Mouse (Mus musculus) lung, embryonic 15.5 days (tissue): ENCODE measurements around the gene B4galnt1. TPM values are rescaled to one million over a fixed set of nuclear protein-coding genes. Genes with fewer than 3 reads are reported as not detected.

ENCODE experiments used
- ATAC-seq: fragments of 200-750 bp; cut with Nextera tagmentation; 2 replicates; pipeline ENCODE4 v1.8.0; 2017; ENCODE audit warnings: moderate number of reproducible peaks, borderline replicate concordance; ENCODE audit not compliant: low FRiP score, low TSS enrichment; ENCODE audit errors: extremely low read depth
- H3K27ac ChIP-seq: fragments of 300-500 bp; sonication (generic); 2 replicates; pipeline ENCODE4 v1.5.1; 2015; ENCODE audit warnings: moderate library complexity, mild to moderate bottlenecking, inconsistent platforms
- H3K27me3 ChIP-seq: fragments of 300-500 bp; sonication (generic); 2 replicates; pipeline ENCODE4 v1.6.1; 2015; ENCODE audit warnings: inconsistent platforms
- H3K36me3 ChIP-seq: fragments of 300-500 bp; sonication (generic); 2 replicates; pipeline ENCODE4 v1.6.1; 2015; ENCODE audit warnings: inconsistent platforms
- H3K4me1 ChIP-seq: fragments of 300-500 bp; sonication (generic); 2 replicates; pipeline ENCODE4 v1.6.1; 2015; ENCODE audit warnings: inconsistent platforms
- H3K4me2 ChIP-seq: fragments of 300-500 bp; sonication (generic); 2 replicates; pipeline ENCODE4 v1.6.1; 2015; ENCODE audit warnings: inconsistent platforms, mild to moderate bottlenecking, moderate library complexity
- H3K4me3 ChIP-seq: fragments of 300-500 bp; sonication (generic); 2 replicates; pipeline ENCODE4 v1.5.1; 2015; ENCODE audit warnings: mild to moderate bottlenecking, inconsistent platforms
- H3K9ac ChIP-seq: fragments of 300-500 bp; sonication (generic); 2 replicates; pipeline ENCODE4 v1.6.1; 2015; ENCODE audit warnings: inconsistent platforms
- H3K9me3 ChIP-seq: fragments of 300-500 bp; sonication (generic); 2 replicates; pipeline ENCODE4 v1.6.1; 2016; ENCODE audit warnings: inconsistent platforms
- WGBS: fragments of 180-500 bp; shearing (Covaris S2); methylation state at CpG from one replicate; pipeline ENCODE4 v1.1.7; 2015; 5-methylcytosine and 5-hydroxymethylcytosine counted together
- polyA plus RNA-seq: library from polyadenylated mRNA; unstranded; fragments of >200 nt; fragmentation: Nextera tagmentation; extraction: Ambion mirVana; gene quantifications from 2 replicates; pipeline ENCODE4 v1.2.1, GENCODE M21; 2015

B4galnt1 gene
- polyA plus RNA-seq, result 2.8 and 3.6 TPM in 2 replicates

DNA sequence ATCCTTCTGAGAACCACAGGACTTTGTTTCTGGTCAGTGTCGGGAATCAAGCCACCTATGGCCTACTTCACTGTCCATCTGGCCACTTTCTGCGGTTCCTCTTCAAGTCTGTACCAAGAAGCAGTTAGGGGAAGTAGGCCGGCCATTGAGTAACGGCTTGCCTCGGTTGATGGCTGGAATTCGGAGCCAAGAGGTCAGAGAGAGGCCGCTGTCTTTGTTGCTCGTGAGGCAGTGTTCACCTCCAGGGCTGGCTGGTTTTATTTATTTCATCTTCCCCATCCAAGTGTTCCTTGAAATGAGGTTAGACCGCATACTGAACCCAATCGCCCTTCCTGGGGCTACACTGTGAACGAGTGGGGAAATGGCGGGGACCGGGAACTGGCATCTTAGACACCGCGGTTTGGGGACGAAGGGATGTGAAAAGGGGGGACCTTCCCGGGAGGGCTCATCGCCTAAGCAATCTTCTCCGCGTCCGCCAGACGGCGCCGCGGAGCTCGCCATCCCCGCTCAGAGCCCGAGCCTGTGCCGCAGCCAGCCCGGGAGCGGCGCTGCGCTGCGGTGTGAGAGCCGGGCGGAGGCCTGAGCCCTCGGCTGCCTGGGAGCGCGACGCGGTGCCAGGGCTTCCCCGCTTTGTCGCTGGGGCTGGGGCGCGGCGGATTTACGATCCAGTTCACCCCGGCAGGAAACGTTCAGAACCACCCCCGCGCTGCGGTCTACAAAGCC lies at the start of gene B4galnt1:
TSS of gene B4galnt1 (plus strand) at position 595 of the 723 bp plus-strand sequence.
- 2% methylated on average over 51 of the region's 52 CpGs for WGBS
- ATAC-seq, result peak; percentile 84
- Histone ChIP-seq H3K36me3 (no peaks in the 10 kb centered on the region), H3K4me2 (peak within 1 kb of the TSS; percentile 100), H3K4me1 (peaks cover 28% of the 10 kb centered on the region), H3K4me3 (peak within 1 kb of the TSS; percentile 51), H3K9me3 (no peaks in the 10 kb centered on the region), H3K27ac (no peak within 1 kb of the TSS), H3K9ac (peak within 1 kb of the TSS; percentile 45), H3K27me3 (peaks cover 67% of the 10 kb centered on the region)

DNA sequence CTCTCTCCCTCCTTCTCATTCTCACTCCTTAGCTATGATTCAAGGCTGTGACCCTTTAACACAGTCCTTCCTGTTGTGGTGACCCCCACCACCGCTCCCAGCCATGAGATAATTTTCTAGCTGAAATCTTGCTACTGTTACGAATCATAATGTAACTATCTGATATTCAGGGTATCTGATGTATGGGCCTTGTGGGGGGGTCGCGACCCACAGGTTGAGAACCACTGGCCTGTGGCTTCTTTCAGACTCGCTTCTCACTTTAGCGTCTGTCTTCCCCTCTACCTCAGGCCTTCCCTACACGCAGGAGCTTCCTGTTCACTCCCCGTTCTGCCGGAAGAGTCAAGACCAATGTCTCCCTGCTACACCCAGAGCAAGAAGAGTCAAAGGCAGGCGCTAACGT lies 46.6 kb upstream of the B4galnt1 start:
- H3K9ac ChIP-seq, result no peak overlapping the region
- no peaks in the 10 kb centered on the region for H3K9me3 ChIP-seq
- H3K4me1 ChIP-seq, result peaks cover 19% of the 10 kb centered on the region
- no peak overlapping the region for H3K4me2 ChIP-seq
- no peaks in the 10 kb centered on the region for H3K27me3 ChIP-seq
- H3K4me3 ChIP-seq, result no peak overlapping the region
- peaks cover 25% of the 10 kb centered on the region for H3K36me3 ChIP-seq
- WGBS, result 90% methylated on average over 11 of the region's 11 CpGs
- ATAC-seq, result no peak
- H3K27ac ChIP-seq, result no peak overlapping the region

- no peak for ATAC-seq
- WGBS, result 92% methylated on average over 10 of the region's 10 CpGs
- no peaks in the 10 kb centered on the region for H3K9me3 ChIP-seq
- no peak overlapping the region for H3K9ac ChIP-seq
- H3K4me1 ChIP-seq, result peaks cover 21% of the 10 kb centered on the region
- H3K4me2 ChIP-seq, result no peak overlapping the region
- H3K4me3 ChIP-seq, result no peak overlapping the region
- H3K27ac ChIP-seq, result no peak overlapping the region
- H3K36me3 ChIP-seq, result peaks cover 25% of the 10 kb centered on the region
- H3K27me3 ChIP-seq, result no peaks in the 10 kb centered on the region
Measured at GRCm38 (mm10) chr10:127119229-127119628, 45.8 kb upstream of the B4galnt1 start.

DNA sequence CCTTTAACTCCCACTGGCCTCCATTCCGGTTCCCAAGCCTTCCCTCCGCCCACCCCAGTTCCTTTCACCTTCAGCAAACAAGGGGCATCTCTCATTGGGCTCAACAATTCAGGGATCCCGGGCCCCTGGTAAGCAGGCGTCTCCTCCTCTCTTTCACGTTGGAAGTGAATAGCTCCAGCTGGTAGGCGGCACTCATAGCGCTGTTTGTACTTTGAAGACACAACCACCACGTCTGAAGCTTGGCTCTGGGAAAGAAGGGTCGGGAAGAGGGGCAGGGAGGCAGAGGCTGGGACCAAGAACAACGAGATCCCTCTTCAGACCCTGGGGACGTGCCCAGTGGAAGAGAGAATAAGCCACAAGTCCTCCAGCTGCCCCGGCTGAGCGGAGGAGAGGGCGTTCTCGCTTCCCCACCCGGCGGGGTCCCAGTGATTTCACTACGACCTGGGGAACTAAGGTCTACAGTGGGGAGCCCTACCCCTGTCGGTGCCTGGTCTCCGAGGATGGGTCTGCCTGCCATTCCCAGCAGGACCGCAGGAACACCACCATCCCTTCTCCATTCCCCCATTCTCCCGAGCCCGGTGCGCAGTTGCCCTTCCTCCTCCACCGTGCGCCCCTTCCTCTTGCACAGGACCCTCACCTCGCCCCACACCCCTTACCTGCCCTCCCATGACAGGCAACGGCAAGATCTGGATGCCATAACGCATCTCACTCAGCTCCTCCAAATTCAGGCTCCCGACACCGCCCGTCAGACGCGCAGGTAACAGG lies 44.5 kb upstream of the B4galnt1 start:
- peak overlapping the region; percentile 1; the same call in 1 of the 2 replicates for H3K27ac ChIP-seq
- no peaks in the 10 kb centered on the region for H3K9me3 ChIP-seq
- H3K27me3 ChIP-seq, result no peaks in the 10 kb centered on the region
- peaks cover 20% of the 10 kb centered on the region for H3K36me3 ChIP-seq
- ATAC-seq, result peak; percentile 32
- H3K9ac ChIP-seq, result peak overlapping the region; percentile 77
- H3K4me2 ChIP-seq, result peak overlapping the region; percentile 93
- peak overlapping the region; percentile 84 for H3K4me3 ChIP-seq
- peaks cover 21% of the 10 kb centered on the region for H3K4me1 ChIP-seq
- 2% methylated on average over 34 of the region's 34 CpGs for WGBS

DNA sequence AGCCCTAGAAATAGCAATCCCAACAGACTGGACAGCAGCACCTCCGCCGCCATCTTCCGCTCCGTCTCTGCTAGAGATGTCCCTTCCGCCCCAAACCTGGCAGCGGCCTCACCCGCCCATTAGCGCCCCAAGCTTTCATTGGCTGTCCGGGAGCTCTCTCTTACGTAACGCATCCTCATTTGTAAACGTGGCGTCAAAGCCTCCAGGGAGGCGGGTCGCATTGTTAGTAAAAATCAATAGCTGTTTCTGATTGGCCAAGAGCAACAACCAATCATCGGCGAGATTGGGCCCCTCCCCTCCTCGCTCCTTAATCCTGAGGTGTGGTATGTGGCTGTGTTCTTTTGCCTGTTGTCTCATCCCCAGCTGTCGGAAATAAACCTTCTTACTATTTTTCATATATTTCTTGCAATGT lies 44.0 kb upstream of the B4galnt1 start, which contains the start of gene Os9:
TSS of gene Os9 (minus strand) at position 66 of the 412 bp plus-strand sequence.
- ATAC-seq, result peak; percentile 98
- Histone ChIP-seq H3K27me3 (no peaks in the 10 kb centered on the region), H3K4me1 (peaks cover 21% of the 10 kb centered on the region), H3K9me3 (no peaks in the 10 kb centered on the region), H3K9ac (peak within 1 kb of the TSS; percentile 77), H3K36me3 (peaks cover 20% of the 10 kb centered on the region), H3K27ac (peak within 1 kb of the TSS; percentile 1; the same call in 1 of the 2 replicates), H3K4me2 (peak within 1 kb of the TSS; percentile 93), H3K4me3 (peak within 1 kb of the TSS; percentile 84)
- under 1% methylated on average over 19 of the region's 19 CpGs for WGBS

DNA sequence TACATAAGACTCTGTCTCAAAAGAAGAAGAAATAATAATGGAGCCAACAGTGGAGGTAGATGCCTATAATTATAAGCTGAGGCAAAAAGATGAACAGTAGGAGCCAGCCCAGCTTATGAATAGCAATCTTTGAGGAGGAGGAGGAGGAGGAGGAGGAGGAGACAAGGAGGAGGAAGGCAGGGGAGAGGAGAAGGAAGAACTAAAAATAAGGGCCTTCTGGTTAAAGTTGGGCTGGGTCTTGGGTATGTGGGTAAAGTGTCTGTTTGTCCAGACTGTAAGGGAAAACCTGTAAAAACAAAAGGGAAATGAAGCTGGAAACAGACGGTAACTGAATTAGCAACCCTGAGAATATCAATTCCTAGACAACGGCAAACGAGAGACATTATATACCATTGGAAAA lies 43.0 kb upstream of the B4galnt1 start:
- Histone ChIP-seq H3K9me3 (no peaks in the 10 kb centered on the region), H3K36me3 (peaks cover 20% of the 10 kb centered on the region), H3K4me3 (no peak overlapping the region), H3K4me1 (peaks cover 21% of the 10 kb centered on the region), H3K27me3 (no peaks in the 10 kb centered on the region), H3K4me2 (no peak overlapping the region), H3K9ac (no peak overlapping the region), H3K27ac (no peak overlapping the region)
- 89% methylated on average over 3 of the region's 3 CpGs for WGBS
- no peak for ATAC-seq

GRCm38 (mm10) chr10:127122784-127123435 lies 42.1 kb upstream of the B4galnt1 start:
- H3K9ac ChIP-seq, result no peak overlapping the region; the same call in 1 of the 2 replicates

GRCm38 (mm10) chr10:127123436-127123805 lies 41.6 kb upstream of the B4galnt1 start:
- Histone ChIP-seq H3K9ac (no peak overlapping the region), H3K4me3 (peak overlapping the region; percentile 18), H3K4me2 (peak overlapping the region; percentile 55), H3K27ac (no peak overlapping the region), H3K4me1 (peaks cover 21% of the 10 kb centered on the region), H3K36me3 (peaks cover 9% of the 10 kb centered on the region), H3K27me3 (no peaks in the 10 kb centered on the region), H3K9me3 (no peaks in the 10 kb centered on the region)
- 20% methylated on average over 4 of the region's 4 CpGs for WGBS
- ATAC-seq, result no peak

More at GRCm38 (mm10) chr10:127122784-127123435, 42.1 kb upstream of the B4galnt1 start:
- no peaks in the 10 kb centered on the region for H3K27me3 ChIP-seq
- H3K27ac ChIP-seq, result no peak overlapping the region
- ATAC-seq, result no peak
- peaks cover 21% of the 10 kb centered on the region for H3K4me1 ChIP-seq
- peaks cover 14% of the 10 kb centered on the region for H3K36me3 ChIP-seq
- H3K9me3 ChIP-seq, result no peaks in the 10 kb centered on the region
- 17% methylated on average over 13 of the region's 13 CpGs for WGBS
- H3K4me3 ChIP-seq, result peak overlapping the region; percentile 18
- H3K4me2 ChIP-seq, result peak overlapping the region; percentile 55

GRCm38 (mm10) chr10:127125210-127126001 lies 39.6 kb upstream of the B4galnt1 start:
- H3K9me3 ChIP-seq, result no peaks in the 10 kb centered on the region
- no peak overlapping the region for H3K9ac ChIP-seq
- peaks cover 14% of the 10 kb centered on the region for H3K4me1 ChIP-seq
- no peaks in the 10 kb centered on the region for H3K36me3 ChIP-seq
- ATAC-seq, result no peak
- H3K4me3 ChIP-seq, result no peak overlapping the region
- H3K27me3 ChIP-seq, result no peaks in the 10 kb centered on the region
- 67% methylated on average over 9 of the region's 9 CpGs for WGBS
- no peak overlapping the region for H3K27ac ChIP-seq
- no peak overlapping the region for H3K4me2 ChIP-seq

DNA sequence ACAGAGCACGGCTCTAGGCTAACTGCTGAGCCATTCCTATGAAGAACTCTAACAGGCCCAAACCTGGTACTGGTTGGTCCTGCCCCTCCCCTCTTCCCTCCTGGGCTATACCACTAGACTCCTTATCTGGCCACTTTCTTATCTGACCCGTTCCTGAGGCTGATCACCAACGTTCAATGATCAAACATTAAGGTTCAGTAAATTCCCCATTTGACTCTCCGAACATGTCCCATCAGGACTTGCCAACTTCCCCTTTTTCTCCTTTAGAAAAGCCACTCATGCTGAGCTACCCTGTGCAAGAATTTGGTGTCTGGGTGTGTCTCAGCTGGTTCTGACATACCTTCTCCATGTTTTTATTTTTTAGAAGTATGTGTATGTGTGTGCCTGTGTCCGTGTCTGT lies 38.4 kb upstream of the B4galnt1 start:
- H3K27ac ChIP-seq, result no peak overlapping the region
- peaks cover 13% of the 10 kb centered on the region for H3K4me1 ChIP-seq
- no peak overlapping the region for H3K9ac ChIP-seq
- H3K4me2 ChIP-seq, result no peak overlapping the region
- WGBS, result 64% methylated on average over 5 of the region's 5 CpGs
- H3K4me3 ChIP-seq, result no peak overlapping the region
- H3K27me3 ChIP-seq, result no peaks in the 10 kb centered on the region
- no peaks in the 10 kb centered on the region for H3K36me3 ChIP-seq
- no peaks in the 10 kb centered on the region for H3K9me3 ChIP-seq
- no peak for ATAC-seq

DNA sequence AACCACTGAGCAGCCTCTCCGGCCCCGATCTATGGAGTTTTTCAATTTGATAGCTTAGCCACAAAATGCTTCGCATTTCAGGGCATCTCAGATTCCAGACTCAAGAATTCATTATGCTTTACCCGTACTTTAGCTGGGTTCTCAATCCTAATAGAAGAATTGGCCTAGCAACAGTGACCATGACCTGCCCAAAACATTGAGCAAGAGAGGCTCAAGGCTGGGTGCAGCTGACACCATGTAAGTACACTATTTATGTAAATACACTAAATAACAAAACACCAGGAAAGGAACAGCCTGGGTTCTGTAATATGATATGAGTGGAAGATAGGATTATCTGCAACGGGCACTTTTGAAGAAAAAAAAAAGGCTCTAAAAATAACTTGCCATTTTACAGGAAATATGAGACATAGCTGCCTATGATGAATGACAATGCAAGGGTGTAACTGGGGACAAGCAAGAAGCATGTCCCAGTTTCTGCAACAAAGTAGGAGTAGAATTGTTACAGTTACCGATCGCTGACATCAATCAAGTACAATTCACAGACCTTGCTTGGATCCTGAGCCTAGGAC lies 37.2 kb upstream of the B4galnt1 start:
- Histone ChIP-seq H3K4me1 (peaks cover 8% of the 10 kb centered on the region), H3K4me3 (no peak overlapping the region), H3K4me2 (no peak overlapping the region), H3K9ac (no peak overlapping the region), H3K27ac (no peak overlapping the region), H3K27me3 (no peaks in the 10 kb centered on the region), H3K36me3 (no peaks in the 10 kb centered on the region), H3K9me3 (no peaks in the 10 kb centered on the region)
- WGBS, result 65% methylated on average over 7 of the region's 7 CpGs
- no peak for ATAC-seq
